Mouse (Mus musculus) bone marrow macrophage, adult 2 months (primary cell): ENCODE data around the gene Dhrs2. TPM values are rescaled to one million over a fixed set of nuclear protein-coding genes. Genes with fewer than 3 reads are reported as not detected.

Experiments used
- H3K27ac ChIP-seq: 2 replicates; pipeline ENCODE4 v1.5.1; 2012; ENCODE audit warnings: low read depth, low read length; ENCODE audit not compliant: insufficient read depth
- H3K4me1 ChIP-seq: 2 replicates; pipeline ENCODE4 v1.6.1; 2012; ENCODE audit warnings: low read length; ENCODE audit not compliant: control insufficient read depth, insufficient read depth
- H3K4me3 ChIP-seq: 2 replicates; pipeline ENCODE4 v1.5.1; 2012; ENCODE audit warnings: mild to moderate bottlenecking, low read length, moderate library complexity; ENCODE audit not compliant: insufficient read depth
- CTCF ChIP-seq: IDR thresholded peaks from 2 replicates; pipeline ENCODE4 v1.5.1; 2012; ENCODE audit warnings: low read depth, mild to moderate bottlenecking, low read length, moderate library complexity
- POLR2A ChIP-seq: IDR thresholded peaks from 2 replicates; pipeline ENCODE4 v1.6.1; 2012; ENCODE audit warnings: mild to moderate bottlenecking, low read depth, low read length, borderline replicate concordance
- polyA plus RNA-seq: library from polyadenylated mRNA; stranded (reverse); fragments of >200 nt; gene quantifications from 2 replicates; pipeline ENCODE4 v1.2.4, GENCODE M21; 2012; ENCODE audit not compliant: missing spikeins, insufficient read depth, insufficient read length

The Dhrs2 gene
- polyA plus RNA-seq, 1 experiment, result not detected

- TF ChIP-seq CTCF (no peak), POLR2A (no peak)
- Histone ChIP-seq H3K4me1 (peaks cover 12% of the 10 kb centered on the region; the same call in 1 of the 2 replicates), H3K4me3 (no peak overlapping the region), H3K27ac (no peak overlapping the region)
Observed at GRCm38 (mm10) chr14:55194786-55195185, 27.0 kb upstream of the Dhrs2 start.

- Histone ChIP-seq H3K27ac (no peak overlapping the region), H3K4me1 (peaks cover 12% of the 10 kb centered on the region; the same call in 1 of the 2 replicates), H3K4me3 (no peak overlapping the region)
- TF ChIP-seq CTCF, result no peak
- TF ChIP-seq POLR2A, result no peak
Observed at GRCm38 (mm10) chr14:55197121-55197520, 24.7 kb upstream of the Dhrs2 start.

- TF ChIP-seq POLR2A, result no peak
- TF ChIP-seq CTCF, result no peak
- Histone ChIP-seq H3K4me3 (no peak overlapping the region), H3K4me1 (peaks cover 12% of the 10 kb centered on the region; the same call in 1 of the 2 replicates), H3K27ac (no peak overlapping the region)
Observed at GRCm38 (mm10) chr14:55198187-55198586, 23.6 kb upstream of the Dhrs2 start.

GRCm38 (mm10) chr14:55204544-55204943, 17.3 kb upstream of the Dhrs2 start:
- Histone ChIP-seq H3K4me3 (no peak overlapping the region), H3K27ac (no peak overlapping the region), H3K4me1 (no peaks in the 10 kb centered on the region)
- TF ChIP-seq POLR2A, result no peak
- no peak for TF ChIP-seq CTCF

GRCm38 (mm10) chr14:55205045-55205750, 16.6 kb upstream of the Dhrs2 start:
- Histone ChIP-seq H3K4me3 (no peak overlapping the region), H3K27ac (no peak overlapping the region), H3K4me1 (no peaks in the 10 kb centered on the region)
- no peak for TF ChIP-seq CTCF
- no peak for TF ChIP-seq POLR2A

- H3K4me1 ChIP-seq, result no peaks in the 10 kb centered on the region
- H3K27ac ChIP-seq, result no peak overlapping the region
- TF ChIP-seq CTCF (no peak), POLR2A (no peak)
- no peak overlapping the region for H3K4me3 ChIP-seq
Observed at GRCm38 (mm10) chr14:55208306-55208705, 13.5 kb upstream of the Dhrs2 start.

GRCm38 (mm10) chr14:55213621-55214020, 8.2 kb upstream of the Dhrs2 start:
- Histone ChIP-seq H3K4me1 (no peaks in the 10 kb centered on the region), H3K4me3 (no peak overlapping the region)
- TF ChIP-seq POLR2A (no peak), CTCF (no peak)

GRCm38 (mm10) chr14:55214507-55214906, 7.3 kb upstream of the Dhrs2 start:
- H3K4me3 ChIP-seq, result no peak overlapping the region
- H3K4me1 ChIP-seq, result no peaks in the 10 kb centered on the region
- TF ChIP-seq CTCF (no peak), POLR2A (no peak)
- H3K27ac ChIP-seq, result no peak overlapping the region

More at GRCm38 (mm10) chr14:55213621-55214020, 8.2 kb upstream of the Dhrs2 start:
- no peak overlapping the region for H3K27ac ChIP-seq

GRCm38 (mm10) chr14:55223172-55223571, 1.4 kb downstream of the Dhrs2 start:
- H3K4me1 ChIP-seq, result no peaks in the 10 kb centered on the region

GRCm38 (mm10) chr14:55234639-55235038, 12.8 kb downstream of the Dhrs2 start:
- Histone ChIP-seq H3K4me1 (no peaks in the 10 kb centered on the region), H3K27ac (no peak overlapping the region), H3K4me3 (no peak overlapping the region)
- TF ChIP-seq POLR2A (no peak), CTCF (no peak)

More at GRCm38 (mm10) chr14:55223172-55223571, 1.4 kb downstream of the Dhrs2 start:
- Histone ChIP-seq H3K4me3 (no peak overlapping the region), H3K27ac (no peak overlapping the region)
- TF ChIP-seq POLR2A (no peak), CTCF (no peak)
